Mouse (Mus musculus): Measurements from ENCODE around the gene Minpp1.

Gene Minpp1

GRCm38 (mm10) chr19:32489166-32489895 is 3.8 kb downstream of the Minpp1 start:
- no peak for DNase-seq (ENCODE audit: low read depth, low spot score)

- peak; percentile 34 for DNase-seq (ENCODE audit: low read depth, low spot score)
Observed at GRCm38 (mm10) chr19:32490976-32491375, 5.4 kb downstream of the Minpp1 start.

GRCm38 (mm10) chr19:32492339-32492738 is 6.8 kb downstream of the Minpp1 start:
- DNase-seq (ENCODE audit: low read depth, low spot score), result no peak

GRCm38 (mm10) chr19:32492981-32493380 is 7.4 kb downstream of the Minpp1 start:
- DNase-seq (ENCODE audit: low read depth, low spot score), result no peak

- no peak for DNase-seq (ENCODE audit: low read depth, low spot score)
Observed at GRCm38 (mm10) chr19:32493471-32493870, 7.9 kb downstream of the Minpp1 start.

- no peak for DNase-seq (ENCODE audit: low read depth, low spot score)
Observed at GRCm38 (mm10) chr19:32494611-32495010, 9.0 kb downstream of the Minpp1 start.

- no peak for DNase-seq (ENCODE audit: low read depth, low spot score)
Observed at GRCm38 (mm10) chr19:32495034-32495433, 9.5 kb downstream of the Minpp1 start.

- no peak for DNase-seq (ENCODE audit: low read depth, low spot score)
Observed at GRCm38 (mm10) chr19:32497411-32497810, 11.8 kb downstream of the Minpp1 start.

GRCm38 (mm10) chr19:32498002-32498401 is 12.4 kb downstream of the Minpp1 start:
- DNase-seq (ENCODE audit: low read depth, low spot score), result no peak

- peak; percentile 38 for DNase-seq (ENCODE audit: low read depth, low spot score)
Observed at GRCm38 (mm10) chr19:32501414-32501813, 15.8 kb downstream of the Minpp1 start.

GRCm38 (mm10) chr19:32506081-32506480 is 20.5 kb downstream of the Minpp1 start:
- DNase-seq (ENCODE audit: low read depth, low spot score), result no peak

- no peak for DNase-seq (ENCODE audit: low read depth, low spot score)
Observed at GRCm38 (mm10) chr19:32506514-32506913, 20.9 kb downstream of the Minpp1 start.

- DNase-seq (ENCODE audit: low read depth, low spot score), result no peak
Observed at GRCm38 (mm10) chr19:32507100-32507499, 21.5 kb downstream of the Minpp1 start.

- no peak for DNase-seq (ENCODE audit: low read depth, low spot score)
Observed at GRCm38 (mm10) chr19:32507526-32507925, 22.0 kb downstream of the Minpp1 start.

GRCm38 (mm10) chr19:32510267-32510666 is 24.7 kb downstream of the Minpp1 start:
- DNase-seq (ENCODE audit: low read depth, low spot score), result no peak

- no peak for DNase-seq (ENCODE audit: low read depth, low spot score)
Observed at GRCm38 (mm10) chr19:32510962-32511361, 25.4 kb downstream of the Minpp1 start.

- DNase-seq (ENCODE audit: low read depth, low spot score), result peak; percentile 38
Observed at GRCm38 (mm10) chr19:32512518-32512917, 26.9 kb downstream of the Minpp1 start.

- DNase-seq (ENCODE audit: low read depth, low spot score), result no peak
Observed at GRCm38 (mm10) chr19:32516575-32516974, 31.0 kb downstream of the Minpp1 start.

GRCm38 (mm10) chr19:32521446-32521845 is 35.9 kb downstream of the Minpp1 start:
- peak; percentile 41 for DNase-seq (ENCODE audit: low read depth, low spot score)

GRCm38 (mm10) chr19:32522247-32522646 is 36.7 kb downstream of the Minpp1 start:
- no peak for DNase-seq (ENCODE audit: low read depth, low spot score)

- DNase-seq (ENCODE audit: low read depth, low spot score), result no peak
Observed at GRCm38 (mm10) chr19:32522753-32523307, 37.3 kb downstream of the Minpp1 start.

- DNase-seq (ENCODE audit: low read depth, low spot score), result peak; percentile 17
Observed at GRCm38 (mm10) chr19:32523769-32524515, 38.4 kb downstream of the Minpp1 start.

GRCm38 (mm10) chr19:32524516-32524860 is 38.9 kb downstream of the Minpp1 start:
- no peak for DNase-seq (ENCODE audit: low read depth, low spot score)

Measured in CD4-positive, CD25-positive, alpha-beta regulatory T cell, adult 2 months (primary cell).